Mouse (Mus musculus) kidney, embryonic 14.5 days (tissue): ENCODE results near the gene Ush1c. TPM values are rescaled to one million over a fixed set of nuclear protein-coding genes. Genes with fewer than 3 reads are reported as not detected.
"Not testable (repeated sequence)": the region's sequence is repeated elsewhere in the genome, so short reads cannot be mapped to it uniquely, and the experiment has no call there.

Source experiments
- ATAC-seq: fragments of 200-750 bp; cut with Nextera tagmentation; 2 replicates; pipeline ENCODE4 v1.8.0; 2017; ENCODE audit warnings: moderate number of reproducible peaks, mild to moderate bottlenecking, moderate TSS enrichment, moderate library complexity; ENCODE audit not compliant: low FRiP score, low TSS enrichment
- H3K27ac ChIP-seq: fragments of 300-500 bp; sonication (generic); 2 replicates; pipeline ENCODE4 v1.5.1; 2014; ENCODE audit warnings: low read depth, mild to moderate bottlenecking, low read length, moderate library complexity, mixed read lengths
- H3K27me3 ChIP-seq: fragments of 300-500 bp; sonication (generic); 2 replicates; pipeline ENCODE4 v1.6.1; 2014; ENCODE audit warnings: mild to moderate bottlenecking, low read length; ENCODE audit not compliant: control insufficient read depth, insufficient read depth
- H3K36me3 ChIP-seq: fragments of 300-500 bp; sonication (generic); 2 replicates; pipeline ENCODE4 v1.6.1; 2014; ENCODE audit warnings: low read length, mixed read lengths; ENCODE audit not compliant: control insufficient read depth, insufficient read depth
- H3K4me1 ChIP-seq: fragments of 300-500 bp; sonication (generic); 2 replicates; pipeline ENCODE4 v1.6.1; 2014; ENCODE audit warnings: low read length, mixed read lengths; ENCODE audit not compliant: control insufficient read depth, insufficient read depth
- H3K4me2 ChIP-seq: fragments of 300-500 bp; sonication (generic); replicated peaks from 2 replicates; pipeline ENCODE4 v1.6.1; 2014; ENCODE audit warnings: low read depth, mild to moderate bottlenecking, low read length
- H3K4me3 ChIP-seq: fragments of 300-500 bp; sonication (generic); 2 replicates; pipeline ENCODE4 v1.5.1; 2014; ENCODE audit warnings: mild to moderate bottlenecking, low read length
- H3K9ac ChIP-seq: fragments of 300-500 bp; sonication (generic); 2 replicates; pipeline ENCODE4 v1.6.1; 2014; ENCODE audit warnings: low read depth, mild to moderate bottlenecking, low read length, moderate library complexity
- H3K9me3 ChIP-seq: fragments of 300-500 bp; sonication (generic); 2 replicates; pipeline ENCODE4 v1.6.1; 2016; ENCODE audit warnings: low read length; ENCODE audit not compliant: control insufficient read depth
- WGBS: fragments of 180-500 bp; shearing (Covaris S2); extraction: QIAGEN DNeasy Blood & Tissue Kit; methylation state at CpG from one replicate; pipeline ENCODE4 v1.1.7; 2014; 5-methylcytosine and 5-hydroxymethylcytosine counted together
- polyA plus RNA-seq: library from polyadenylated mRNA; unstranded; fragments of >200 nt; fragmentation: Nextera tagmentation; extraction: Ambion mirVana; gene quantifications from 2 replicates; pipeline ENCODE4 v1.2.1, GENCODE M21; 2014

Gene Ush1c
- polyA plus RNA-seq, 1 experiment from 2014 or later: 8.7 TPM

- H3K27ac ChIP-seq: no peak overlapping the region
- ATAC-seq: no peak
- WGBS: 67% methylated on average over 6 of the region's 6 CpGs
- H3K9me3 ChIP-seq: no peaks in the 10 kb centered on the region
- no peaks in the 10 kb centered on the region for H3K27me3 ChIP-seq
- no peaks in the 10 kb centered on the region; the same call in 1 of the 2 replicates for H3K4me1 ChIP-seq
- H3K9ac ChIP-seq: no peak overlapping the region
- H3K36me3 ChIP-seq: no peaks in the 10 kb centered on the region
- H3K4me2 ChIP-seq: no peak overlapping the region
- H3K4me3 ChIP-seq: no peak overlapping the region
Measured at GRCm38 (mm10) chr7:46200021-46200420, 38.3 kb downstream of the Ush1c start.

GRCm38 (mm10) chr7:46195356-46195755 is 42.9 kb downstream of the Ush1c start:
- Histone ChIP-seq H3K36me3 (no peaks in the 10 kb centered on the region), H3K4me2 (no peak overlapping the region), H3K9ac (no peak overlapping the region), H3K4me3 (no peak overlapping the region), H3K27me3 (no peaks in the 10 kb centered on the region), H3K27ac (no peak overlapping the region), H3K9me3 (no peaks in the 10 kb centered on the region), H3K4me1 (no peaks in the 10 kb centered on the region)
- 77% methylated on average over 5 of the region's 5 CpGs for WGBS
- no peak for ATAC-seq

- no peaks in the 10 kb centered on the region for H3K36me3 ChIP-seq
- no peak for ATAC-seq
- no peaks in the 10 kb centered on the region for H3K4me1 ChIP-seq
- H3K27ac ChIP-seq: no peak overlapping the region
- no peaks in the 10 kb centered on the region for H3K9me3 ChIP-seq
- H3K4me3 ChIP-seq: no peak overlapping the region
- H3K4me2 ChIP-seq: no peak overlapping the region
- no peak overlapping the region for H3K9ac ChIP-seq
- peaks cover 11% of the 10 kb centered on the region for H3K27me3 ChIP-seq
Measured at GRCm38 (mm10) chr7:46184232-46184631, 54.1 kb downstream of the Ush1c start.

GRCm38 (mm10) chr7:46181590-46181989 is 56.7 kb downstream of the Ush1c start:
- H3K4me3 ChIP-seq: no peak overlapping the region
- WGBS: 2% methylated on average over 3 of the region's 3 CpGs
- no peaks in the 10 kb centered on the region for H3K9me3 ChIP-seq
- H3K27me3 ChIP-seq: peaks cover 23% of the 10 kb centered on the region
- ATAC-seq: peak; percentile 56; the same call in 1 of the 2 replicates
- H3K4me2 ChIP-seq: no peak overlapping the region
- H3K9ac ChIP-seq: no peak overlapping the region
- H3K36me3 ChIP-seq: no peaks in the 10 kb centered on the region
- H3K27ac ChIP-seq: no peak overlapping the region
- no peaks in the 10 kb centered on the region for H3K4me1 ChIP-seq

GRCm38 (mm10) chr7:46179431-46180275 is 58.6 kb downstream of the Ush1c start, which contains the start of gene Abcc8:
Gene Abcc8, minus strand, starts transcription at chr7:46180033.
- H3K9ac ChIP-seq: peak within 1 kb of the TSS; percentile 40; the same call in 1 of the 2 replicates
- H3K36me3 ChIP-seq: no peaks in the 10 kb centered on the region
- H3K4me3 ChIP-seq: peak within 1 kb of the TSS; percentile 43
- WGBS: under 1% methylated on average over 56 of the region's 75 CpGs
- peak within 1 kb of the TSS; percentile 82 for H3K4me2 ChIP-seq
- no peak within 1 kb of the TSS for H3K27ac ChIP-seq
- no peaks in the 10 kb centered on the region for H3K4me1 ChIP-seq
- peak; percentile 56 for ATAC-seq
- peaks cover 23% of the 10 kb centered on the region for H3K27me3 ChIP-seq
- H3K9me3 ChIP-seq: no peaks in the 10 kb centered on the region

- not testable (repeated sequence) for H3K36me3 ChIP-seq, H3K27ac ChIP-seq, ATAC-seq, H3K9ac ChIP-seq, H3K4me3 ChIP-seq, H3K9me3 ChIP-seq, H3K4me1 ChIP-seq, H3K4me2 ChIP-seq, H3K27me3 ChIP-seq
- 100% methylated on average over 1 of the region's 1 CpGs for whole genome bisulfite sequencing
Measured at GRCm38 (mm10) chr7:46168980-46169379, 69.3 kb downstream of the Ush1c start.

- Histone ChIP-seq H3K27ac (no peak overlapping the region), H3K4me3 (no peak overlapping the region), H3K36me3 (no peaks in the 10 kb centered on the region), H3K9me3 (no peaks in the 10 kb centered on the region), H3K4me2 (no peak overlapping the region), H3K9ac (no peak overlapping the region), H3K27me3 (no peaks in the 10 kb centered on the region), H3K4me1 (no peaks in the 10 kb centered on the region)
- ATAC-seq: no peak
- 91% methylated on average over 6 of the region's 6 CpGs for WGBS
Measured at GRCm38 (mm10) chr7:46168402-46168801, 69.9 kb downstream of the Ush1c start.

- 91% methylated on average over 7 of the region's 7 CpGs for WGBS
Measured at GRCm38 (mm10) chr7:46167901-46168300, 70.4 kb downstream of the Ush1c start.

GRCm38 (mm10) chr7:46165876-46166275 is 72.4 kb downstream of the Ush1c start:
- Histone ChIP-seq H3K9ac (no peak overlapping the region), H3K9me3 (no peaks in the 10 kb centered on the region), H3K27ac (no peak overlapping the region), H3K4me1 (no peaks in the 10 kb centered on the region), H3K4me3 (no peak overlapping the region), H3K36me3 (no peaks in the 10 kb centered on the region), H3K27me3 (no peaks in the 10 kb centered on the region), H3K4me2 (no peak overlapping the region)
- 97% methylated on average over 11 of the region's 11 CpGs for WGBS
- no peak for ATAC-seq

More at GRCm38 (mm10) chr7:46167901-46168300, 70.4 kb downstream of the Ush1c start:
- Histone ChIP-seq H3K9ac (no peak overlapping the region), H3K36me3 (no peaks in the 10 kb centered on the region), H3K27ac (no peak overlapping the region), H3K4me2 (no peak overlapping the region), H3K4me3 (no peak overlapping the region), H3K27me3 (no peaks in the 10 kb centered on the region), H3K4me1 (no peaks in the 10 kb centered on the region), H3K9me3 (no peaks in the 10 kb centered on the region)
- ATAC-seq: no peak
